Mouse (Mus musculus): ENCODE measurements around the gene Bmt2. TPM values are rescaled to one million over a fixed set of nuclear protein-coding genes. Genes with fewer than 3 reads are reported as not detected.

Bmt2 gene
- polyA plus RNA-seq, 1 experiment from 2014 or later = 23.1 TPM

DNA sequence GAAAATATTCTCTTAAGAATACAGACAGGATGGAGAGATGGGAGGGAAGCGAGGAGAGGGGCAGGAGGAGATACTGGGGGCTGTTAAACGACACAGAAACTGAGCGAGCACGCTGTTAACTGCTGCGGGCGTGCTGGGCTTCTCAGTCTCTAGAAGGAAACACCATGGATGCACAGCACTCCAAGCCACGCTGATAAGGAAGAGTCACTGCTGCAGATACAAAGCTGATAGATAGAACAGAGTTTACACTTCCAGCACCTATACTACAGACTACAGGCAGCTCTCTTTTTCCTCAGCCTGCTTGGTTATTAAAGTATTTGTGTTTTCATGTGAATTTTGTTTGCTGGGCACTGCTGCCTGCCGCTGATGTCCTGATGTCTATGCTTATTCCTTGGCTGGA is 91.6 kb downstream of the Bmt2 start:
- peaks cover 29% of the 10 kb centered on the region for H3K36me3 ChIP-seq
- 92% methylated on average over 8 of the region's 8 CpGs for WGBS
- no peaks in the 10 kb centered on the region for H3K4me1 ChIP-seq (replicated peaks)
- H3K9me3 ChIP-seq = no peaks in the 10 kb centered on the region
- H3K9ac ChIP-seq (replicated peaks) = no peak overlapping the region
- no peak overlapping the region for H3K4me3 ChIP-seq (replicated peaks)
- H3K4me2 ChIP-seq (replicated peaks) = no peak overlapping the region
- H3K27me3 ChIP-seq = no peaks in the 10 kb centered on the region
- ATAC-seq = no peak
- no peak overlapping the region for H3K27ac ChIP-seq

- H3K27ac ChIP-seq = no peak overlapping the region
- H3K9me3 ChIP-seq = no peaks in the 10 kb centered on the region
- no peaks in the 10 kb centered on the region for H3K4me1 ChIP-seq (replicated peaks)
- peaks cover 27% of the 10 kb centered on the region for H3K36me3 ChIP-seq
- H3K27me3 ChIP-seq = no peaks in the 10 kb centered on the region
- H3K4me3 ChIP-seq (replicated peaks) = no peak overlapping the region
- H3K4me2 ChIP-seq (replicated peaks) = no peak overlapping the region
- no peak overlapping the region for H3K9ac ChIP-seq (replicated peaks)
- no peak for ATAC-seq
- 91% methylated on average over 6 of the region's 6 CpGs for WGBS
These were observed 93.0 kb downstream of the Bmt2 start for GRCm38 (mm10) chr6:13584788-13585187.

DNA sequence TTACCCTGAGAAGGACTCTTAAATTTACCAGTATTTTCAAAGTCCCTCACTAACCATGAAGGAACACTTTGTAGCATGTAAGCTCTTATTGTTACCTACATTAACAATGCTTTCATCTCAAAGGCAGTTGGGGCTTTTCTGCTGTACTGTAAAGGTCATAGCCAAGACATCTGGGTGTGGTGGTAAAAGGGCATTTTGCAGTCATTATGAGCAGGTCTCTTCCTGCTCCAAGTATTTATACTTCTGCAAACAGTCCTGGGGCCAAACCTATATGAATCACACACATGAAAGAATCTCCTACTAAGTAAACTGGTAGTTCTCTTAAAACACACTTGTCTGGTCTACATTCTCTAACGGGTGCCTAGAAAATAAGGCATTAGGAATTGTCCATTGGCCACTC is 95.7 kb downstream of the Bmt2 start:
- Histone ChIP-seq H3K9ac (replicated peaks) (no peak overlapping the region), H3K4me2 (replicated peaks) (no peak overlapping the region), H3K27me3 (no peaks in the 10 kb centered on the region), H3K36me3 (peaks cover 28% of the 10 kb centered on the region), H3K9me3 (no peaks in the 10 kb centered on the region), H3K4me3 (replicated peaks) (no peak overlapping the region), H3K27ac (no peak overlapping the region), H3K4me1 (replicated peaks) (no peaks in the 10 kb centered on the region)
- no peak for ATAC-seq
- WGBS = 89% methylated on average over 1 of the region's 1 CpGs

Other genes starting within 250 kb of the Bmt2 start
- 24.6 and 25.6 TPM in 2 replicates for gene Tmem168, start 69.9 kb downstream of the Bmt2 start, polyA plus RNA-seq (2015; fragmentation: Nextera tagmentation; extraction: Ambion mirVana)
- gene Gpr85, start 162.0 kb upstream of the Bmt2 start, polyA plus RNA-seq (2015; fragmentation: Nextera tagmentation; extraction: Ambion mirVana) = 79.9 and 87.6 TPM in 2 replicates
- gene 2610001J05Rik, start 193.6 kb upstream of the Bmt2 start, polyA plus RNA-seq (2015; fragmentation: Nextera tagmentation; extraction: Ambion mirVana) = 92.0 and 92.6 TPM in 2 replicates